Mouse (Mus musculus) yolk sac, embryonic 10.5 days (tissue): Measurements from ENCODE around the gene Col9a2.
"Not testable (repeated sequence)": the region's sequence is repeated elsewhere in the genome, so short reads cannot be mapped to it uniquely, and the experiment has no call there.

Source experiments
- DNase-seq: peaks from one replicate; pipeline ENCODE4 v3.0.0-alpha.2; 2017; ENCODE audit warnings: low spot score

The Col9a2 gene

DNA sequence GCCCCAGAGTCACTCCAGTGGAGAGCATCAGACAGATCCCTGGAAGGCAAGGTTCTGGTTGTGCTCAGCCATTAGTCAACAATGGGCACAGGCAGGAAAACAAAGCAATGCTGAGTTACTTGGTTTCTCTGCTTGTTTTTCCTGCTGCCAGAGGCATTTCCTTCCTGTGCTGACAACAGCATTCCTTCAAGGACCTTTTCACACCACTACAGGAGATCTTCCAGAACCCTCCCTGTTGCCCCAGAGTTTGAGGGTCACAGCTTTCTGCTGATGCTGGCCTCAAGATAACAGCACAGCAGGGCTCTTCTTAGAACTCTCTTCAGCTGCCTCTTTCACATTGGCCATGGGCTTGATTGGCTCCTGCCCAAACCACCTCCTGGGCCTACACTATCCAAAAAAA is 17.3 kb upstream of the Col9a2 start:
- peak; percentile 80 for DNase-seq

DNA sequence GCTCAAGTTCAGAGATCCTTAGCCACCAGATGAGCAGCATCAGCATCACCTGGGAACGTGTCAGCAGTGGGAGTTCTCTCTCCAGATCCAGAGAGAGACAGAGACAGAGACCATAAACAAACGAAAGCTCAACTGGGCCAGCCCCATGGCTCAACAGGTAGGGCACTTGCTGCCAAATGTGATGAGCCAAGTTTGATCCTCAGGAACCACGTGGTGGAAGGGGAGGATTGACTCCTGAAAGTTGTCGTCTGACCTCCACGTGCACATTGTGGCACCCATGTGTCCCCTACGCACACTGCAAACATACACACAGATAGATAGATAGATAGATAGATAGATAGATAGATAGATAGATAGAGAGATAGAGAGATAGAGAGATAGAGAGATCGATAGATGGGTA is 15.7 kb upstream of the Col9a2 start:
- no peak for DNase-seq

DNA sequence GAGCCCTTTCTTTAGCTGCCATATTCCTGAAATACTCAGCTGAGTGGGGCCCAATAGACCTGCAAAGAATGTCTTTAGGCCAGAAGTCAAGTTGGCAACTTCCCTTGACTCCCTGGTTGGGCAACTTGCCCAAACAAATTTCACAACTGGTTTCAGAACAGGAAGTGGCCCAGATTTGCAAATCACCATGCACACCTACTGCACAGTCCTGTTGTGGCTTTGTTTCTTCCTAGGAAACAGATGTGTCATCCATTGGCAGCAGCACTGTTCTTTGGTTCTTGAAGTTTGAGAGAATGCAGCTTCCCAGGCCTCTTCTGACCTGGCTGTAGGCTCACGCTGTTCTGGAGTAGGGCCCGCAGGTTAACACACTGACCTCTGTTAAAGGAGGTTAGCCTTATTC is 15.2 kb upstream of the Col9a2 start:
- no peak for DNase-seq

DNA sequence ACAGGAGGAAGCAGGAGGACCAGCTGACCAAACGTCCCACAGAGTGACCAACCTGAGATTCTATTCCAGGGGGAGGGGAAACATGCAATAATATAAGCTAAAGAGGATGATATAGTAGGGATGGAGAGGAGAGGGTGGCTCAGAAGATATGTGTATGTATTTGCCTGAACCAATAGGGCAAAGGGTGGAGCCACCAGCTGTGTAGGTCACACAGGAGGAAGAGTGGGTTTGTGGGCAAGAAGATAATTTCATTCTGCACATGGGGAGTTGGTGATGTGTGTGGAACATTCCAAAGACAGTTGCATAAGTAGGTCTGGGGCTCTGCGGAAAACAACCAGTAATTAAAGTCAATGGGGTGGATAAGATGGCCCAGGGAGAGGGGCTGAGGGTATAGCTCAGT is 13.5 kb upstream of the Col9a2 start:
- DNase-seq: no peak

DNA sequence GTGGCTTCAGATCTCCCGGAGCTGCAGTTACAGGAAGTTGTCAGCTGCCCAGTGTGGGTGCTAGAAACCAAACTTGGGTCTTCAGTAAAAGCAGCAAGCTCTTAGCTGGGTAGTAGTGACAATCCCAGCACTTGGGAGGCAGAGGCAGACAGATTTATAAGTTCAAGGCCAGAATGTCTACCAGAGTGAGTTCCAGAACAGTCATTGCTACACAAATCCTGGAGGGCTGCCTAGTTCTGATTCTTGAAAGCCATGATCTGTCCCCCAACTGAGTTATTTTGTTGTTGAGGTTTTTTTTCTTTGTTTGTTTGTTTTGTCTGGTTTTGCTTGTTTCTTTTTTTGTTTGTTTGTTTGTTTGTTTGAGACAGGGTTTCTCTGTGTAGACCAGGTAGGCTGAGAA is 11.0 kb upstream of the Col9a2 start:
- DNase-seq: no peak

DNA sequence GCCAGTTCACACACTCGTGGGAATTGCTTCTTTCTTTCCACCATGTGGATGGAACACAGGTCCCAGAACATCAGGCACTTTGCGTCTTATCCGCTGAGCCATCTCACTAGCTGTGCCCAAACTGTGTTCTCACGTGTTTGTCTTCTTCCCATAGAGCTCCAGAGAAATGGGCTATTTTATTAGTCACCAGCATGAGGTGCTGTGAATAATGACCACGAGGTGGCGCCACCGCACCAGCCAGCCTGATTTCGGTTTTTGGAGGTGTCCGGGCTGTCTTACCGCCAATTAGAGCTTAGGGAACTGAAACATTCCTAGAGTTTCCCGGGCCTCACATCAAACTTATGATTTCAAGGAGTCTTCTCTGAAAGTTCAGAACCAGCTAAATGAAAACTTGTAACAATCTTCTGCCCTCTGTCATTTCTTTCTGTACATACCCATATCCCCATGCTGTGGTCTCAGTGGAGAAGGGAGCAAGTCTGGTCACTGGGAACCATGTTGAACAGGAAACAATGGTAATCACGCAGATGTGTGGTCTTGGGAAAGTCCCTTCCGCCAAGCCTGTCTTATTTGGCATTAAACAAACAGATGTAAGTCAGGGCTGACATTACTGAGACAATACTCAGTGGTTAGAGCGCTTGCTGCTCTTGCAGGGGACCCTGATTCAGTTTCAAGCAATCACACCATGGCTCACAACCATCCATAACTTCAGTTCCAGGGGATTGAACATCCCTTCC is 10.4 kb upstream of the Col9a2 start:
- DNase-seq: no peak

DNA sequence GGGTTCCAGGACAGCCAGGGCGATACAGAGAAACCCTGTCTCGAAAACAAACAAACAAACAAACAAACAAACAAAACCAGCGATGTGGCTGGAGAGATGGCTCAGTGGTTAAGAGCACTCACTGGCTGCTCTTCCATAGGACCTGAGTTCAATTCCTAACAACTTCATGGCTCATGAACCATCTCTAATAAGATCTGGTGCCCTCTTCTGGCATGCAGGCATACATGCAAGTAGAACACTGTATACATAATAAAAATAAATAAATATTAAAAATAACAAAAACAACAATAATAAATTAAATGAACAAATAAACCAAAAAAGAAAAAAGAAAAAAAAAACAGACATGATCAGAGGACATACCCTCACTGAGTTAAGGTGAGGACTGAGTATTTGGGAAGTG is 9.6 kb upstream of the Col9a2 start:
- DNase-seq: no peak

DNA sequence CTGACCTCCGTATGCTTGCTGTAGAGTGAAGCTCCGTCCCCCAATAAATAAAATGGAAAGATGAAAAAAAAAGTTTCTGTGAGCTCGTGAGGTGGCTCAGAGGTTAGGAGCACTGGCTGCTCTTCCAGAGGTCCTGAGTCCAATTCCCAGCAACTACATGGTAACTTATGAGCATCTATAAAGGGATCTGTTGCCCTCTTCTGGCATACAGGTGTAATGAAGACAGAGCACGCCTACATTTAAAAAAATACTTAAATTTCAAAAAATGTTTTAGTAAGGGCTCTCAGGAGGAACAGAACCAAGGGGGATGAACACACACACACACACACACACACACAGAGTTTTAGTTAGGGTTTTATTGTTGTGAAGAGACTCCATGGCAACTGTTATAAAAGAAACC is 7.7 kb upstream of the Col9a2 start:
- no peak for DNase-seq

DNA sequence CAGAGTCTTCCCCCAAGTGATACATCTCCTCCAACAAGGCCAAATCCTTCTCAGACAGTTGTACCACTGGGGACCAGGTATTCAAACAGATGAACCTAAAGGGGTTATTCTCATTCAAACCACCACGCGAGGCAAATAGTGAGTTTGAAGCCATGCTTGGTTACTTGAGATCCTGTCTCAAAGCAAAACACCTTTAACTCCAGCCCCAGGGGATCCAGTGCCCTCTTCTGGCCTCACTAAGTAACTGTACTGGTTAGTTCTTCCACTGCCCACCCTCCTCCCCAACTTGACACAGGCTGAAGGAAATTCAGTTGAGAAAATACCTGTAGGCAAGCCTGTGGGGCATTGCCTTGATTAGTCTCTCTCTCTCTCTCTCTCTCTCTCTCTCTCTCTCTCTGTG is 6.2 kb upstream of the Col9a2 start:
- no peak for DNase-seq

DNA sequence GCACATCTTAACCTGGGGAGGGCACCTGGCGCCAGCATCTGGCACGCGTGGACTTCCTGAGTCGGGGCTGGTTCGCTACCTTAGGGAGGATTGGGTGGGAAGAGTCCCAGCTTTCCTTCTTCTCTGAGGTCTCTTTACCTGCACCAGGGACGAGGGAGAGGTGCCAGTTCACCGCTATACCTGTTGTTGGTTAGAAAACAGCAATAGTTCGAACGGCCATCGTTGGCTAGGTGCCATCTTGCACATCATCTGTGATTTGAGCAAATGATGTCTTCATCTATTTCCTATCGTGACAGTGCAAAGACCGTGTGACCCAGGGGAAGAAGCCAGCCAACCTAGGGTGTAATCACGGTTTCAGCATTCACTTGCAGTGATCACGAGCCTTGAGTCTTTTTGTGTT is 1.1 kb downstream of the Col9a2 start:
- no peak for DNase-seq

DNA sequence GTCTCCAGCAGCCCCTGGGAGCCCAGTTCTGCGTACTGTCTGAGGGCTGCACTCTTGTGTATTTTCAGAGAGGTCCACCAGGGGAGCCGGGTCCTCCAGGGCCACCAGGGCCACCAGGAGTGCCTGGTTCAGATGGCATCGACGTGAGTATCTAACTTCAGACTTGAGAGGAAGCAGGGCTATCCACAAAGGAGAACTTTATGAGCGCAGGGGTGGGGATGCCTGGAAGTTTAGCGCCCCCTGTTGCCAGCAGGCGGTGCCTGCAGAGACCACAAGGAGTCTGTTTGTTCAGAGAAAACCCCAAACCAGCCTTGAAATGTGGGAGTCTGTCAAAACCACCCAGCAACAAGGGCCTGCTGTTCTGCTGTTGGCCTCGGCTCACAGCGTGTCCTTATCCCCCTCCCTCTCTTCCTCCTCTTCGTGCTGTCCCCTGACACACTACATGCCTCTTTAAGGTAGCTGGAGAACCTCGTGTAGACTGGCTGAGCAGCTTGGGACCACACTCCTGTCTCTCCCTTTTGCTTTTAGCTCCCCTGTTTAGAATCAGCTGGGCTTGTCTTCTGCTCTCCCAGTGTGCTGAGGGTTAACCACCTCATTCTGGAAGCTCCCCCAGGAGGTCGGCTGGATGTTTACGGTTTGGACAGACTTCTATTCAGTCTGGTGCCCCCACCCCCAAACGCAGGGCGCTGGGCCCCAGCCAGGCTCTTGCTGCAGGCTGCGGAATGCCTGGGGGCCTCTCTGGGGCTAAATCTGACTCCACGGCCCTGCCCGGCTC is 1.9 kb downstream of the Col9a2 start:
- peak; percentile 60 for DNase-seq

DNA sequence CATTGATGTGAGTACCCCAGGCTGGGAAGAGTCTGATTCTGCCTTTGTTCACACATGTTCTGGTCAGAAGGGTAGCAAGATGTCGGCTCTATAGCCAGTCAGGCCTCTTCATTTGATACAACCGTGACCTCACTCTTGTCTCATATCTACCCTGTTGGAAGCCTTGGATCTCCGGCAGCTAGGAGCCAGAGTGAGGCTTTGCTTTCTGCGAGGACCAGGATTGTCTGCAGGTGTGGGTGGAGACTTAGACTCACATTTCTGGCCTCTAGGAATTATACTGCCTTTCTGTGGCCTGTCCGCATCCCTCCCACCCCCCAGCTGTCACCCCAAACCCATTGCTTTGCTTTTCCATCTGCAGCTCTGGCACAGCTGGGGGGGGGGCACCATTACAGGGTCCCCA is 3.3 kb downstream of the Col9a2 start:
- DNase-seq: no peak

DNA sequence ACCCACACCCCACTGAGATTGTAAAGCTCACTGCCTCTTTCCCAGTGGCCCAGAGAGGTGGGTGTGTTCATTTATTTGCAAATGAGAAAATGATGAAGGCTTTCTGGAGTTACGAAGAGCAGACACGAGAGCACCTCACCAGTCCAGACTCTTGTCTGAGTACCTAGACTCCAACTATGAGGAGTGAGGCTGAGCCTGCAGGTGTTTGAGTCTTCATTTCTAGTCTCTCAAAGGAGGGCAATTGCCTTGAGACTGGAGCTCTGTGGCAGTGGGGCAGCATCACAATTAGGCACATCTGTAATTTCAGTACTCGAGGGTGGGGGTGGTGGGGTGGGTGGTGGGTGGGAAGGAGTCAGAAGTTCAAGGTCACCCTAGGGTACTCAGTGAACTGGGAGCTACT is 3.8 kb downstream of the Col9a2 start:
- no peak for DNase-seq

DNA sequence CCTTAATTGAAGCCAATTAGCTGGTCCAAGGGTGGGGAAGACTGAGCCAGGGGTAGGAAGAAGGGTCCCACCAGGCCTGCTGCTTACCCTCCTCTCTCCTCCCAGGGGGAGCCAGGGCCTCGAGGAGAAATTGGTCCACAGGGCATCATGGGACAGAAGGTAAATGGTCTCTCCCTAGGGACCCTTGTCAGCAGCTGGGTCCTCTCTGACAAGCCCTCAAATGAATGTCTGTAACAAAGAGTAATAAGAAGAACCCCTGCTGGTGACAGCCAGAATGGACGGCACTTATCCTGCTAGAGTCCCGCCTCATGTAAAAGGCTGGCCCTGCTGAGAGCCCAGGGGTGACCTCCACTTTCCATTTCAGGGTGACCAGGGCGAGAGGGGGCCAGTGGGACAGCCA is 12.7 kb downstream of the Col9a2 start:
- DNase-seq: no peak

DNA sequence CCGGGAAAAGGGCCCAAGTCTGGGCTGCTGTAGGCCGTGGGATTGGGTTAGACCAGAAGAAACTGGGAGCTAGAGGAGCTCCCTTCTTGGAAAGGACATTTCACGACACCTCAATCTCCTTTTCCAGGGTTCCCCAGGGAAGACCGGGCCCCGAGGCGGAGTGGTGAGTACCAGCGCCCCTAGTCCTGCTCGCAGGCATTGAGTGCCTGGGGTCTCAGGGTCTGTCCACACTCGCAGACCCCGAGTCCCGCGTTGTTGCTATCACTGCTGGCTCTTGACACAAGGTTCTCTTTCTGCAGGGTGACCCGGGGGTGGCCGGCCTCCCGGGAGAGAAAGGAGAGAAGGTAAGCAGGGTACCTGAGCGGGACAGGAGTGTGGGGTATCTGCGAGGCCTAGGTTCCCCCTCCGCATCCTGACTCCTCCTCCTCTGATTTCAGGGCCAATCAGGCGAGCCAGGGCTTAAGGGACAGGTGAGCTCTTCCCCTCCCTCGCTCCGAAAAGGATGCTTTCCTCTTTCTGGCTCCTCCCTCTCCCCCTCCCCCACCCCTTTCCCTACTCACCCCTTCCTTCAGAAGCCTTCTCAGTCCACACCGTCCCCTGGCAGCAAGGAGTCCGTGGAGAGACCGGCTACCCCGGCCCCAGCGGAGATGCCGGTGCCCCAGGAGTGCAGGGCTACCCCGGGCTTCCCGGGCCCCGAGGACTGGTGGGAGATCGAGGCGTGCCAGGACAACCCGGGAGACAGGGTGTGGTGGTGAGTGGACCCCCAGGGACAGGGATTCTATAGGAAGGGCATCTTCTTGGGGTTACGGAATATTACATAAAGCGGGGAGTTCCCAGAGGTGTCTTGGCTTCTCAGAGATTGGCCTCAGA is 13.5 kb downstream of the Col9a2 start:
- no peak for DNase-seq

DNA sequence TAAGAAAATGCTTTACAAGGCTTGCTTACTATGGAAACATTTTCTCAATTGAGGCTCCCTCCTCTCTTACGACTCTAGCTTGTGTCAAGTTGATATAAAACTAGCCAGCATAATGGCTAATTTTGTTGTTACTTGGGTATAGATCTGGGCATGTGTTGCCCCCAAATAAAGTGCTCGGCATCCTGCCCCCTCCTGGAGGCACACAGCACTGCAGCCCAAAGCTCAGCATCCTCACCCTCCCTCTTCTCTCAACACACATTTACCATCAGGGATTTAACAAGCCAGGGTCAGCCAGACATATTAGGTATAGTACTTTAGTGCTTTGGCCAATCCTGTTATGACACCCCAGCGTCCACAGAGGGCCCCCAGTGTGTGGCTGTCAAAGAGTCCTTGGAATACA is 17.2 kb downstream of the Col9a2 start:
- DNase-seq: no peak

DNA sequence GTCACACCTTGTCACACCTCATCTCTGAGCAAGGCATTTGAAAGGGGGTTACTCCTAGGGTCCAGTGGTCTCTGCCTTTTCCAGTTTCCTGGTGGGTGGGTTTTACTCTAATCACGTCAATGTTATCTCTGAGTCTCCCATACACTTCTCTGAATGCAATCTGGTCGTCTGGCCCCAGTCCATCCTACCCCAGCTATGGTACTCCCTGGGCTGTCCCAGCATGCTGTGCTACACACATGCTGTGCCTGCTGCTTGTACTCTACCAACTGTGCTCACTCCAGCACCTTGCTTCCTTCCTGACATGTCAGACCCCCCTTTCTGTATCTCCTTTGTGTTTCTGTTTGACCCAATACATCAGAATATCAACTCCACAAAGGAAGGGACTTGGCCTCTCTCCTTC is 17.8 kb downstream of the Col9a2 start:
- no peak for DNase-seq

DNA sequence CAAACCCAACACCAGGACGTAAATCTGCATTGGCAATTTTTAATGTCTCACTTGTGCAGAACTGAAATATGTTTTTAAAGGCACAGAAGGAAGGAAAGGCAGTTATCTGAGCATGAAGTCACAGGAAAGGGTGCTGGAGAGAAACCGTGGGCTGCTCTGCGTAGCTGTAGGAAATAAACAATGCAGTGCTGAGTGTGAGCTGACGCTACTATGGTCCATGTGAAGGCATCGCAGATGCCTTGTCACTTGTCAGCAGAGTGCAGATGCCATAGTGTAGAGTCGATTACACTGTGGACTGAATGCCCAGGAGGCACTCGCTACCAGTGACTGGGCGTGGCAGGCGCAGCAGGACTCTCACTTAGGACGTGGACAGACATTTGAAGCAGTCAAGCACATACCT is 20.0 kb downstream of the Col9a2 start:
- DNase-seq: not testable (repeated sequence)

DNA sequence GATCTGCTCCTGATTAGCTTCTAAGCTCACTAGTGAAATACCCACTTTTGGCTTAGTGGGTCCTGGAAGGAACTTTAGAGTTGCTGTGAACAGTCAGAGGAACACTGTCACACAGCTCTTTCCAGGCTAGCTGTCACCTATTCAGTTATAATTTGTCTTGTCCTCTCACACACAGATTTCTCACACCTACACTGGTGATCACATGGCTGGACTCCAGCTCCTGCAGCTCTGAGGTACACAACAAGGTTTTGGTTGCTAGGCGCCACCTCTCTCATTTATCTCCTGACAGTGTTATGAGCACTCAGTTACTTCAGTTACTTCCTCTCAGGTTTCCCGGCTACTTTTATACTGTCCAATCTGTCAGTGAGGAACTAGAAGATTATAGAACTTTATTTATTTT is 26.2 kb downstream of the Col9a2 start:
- DNase-seq: no peak

DNA sequence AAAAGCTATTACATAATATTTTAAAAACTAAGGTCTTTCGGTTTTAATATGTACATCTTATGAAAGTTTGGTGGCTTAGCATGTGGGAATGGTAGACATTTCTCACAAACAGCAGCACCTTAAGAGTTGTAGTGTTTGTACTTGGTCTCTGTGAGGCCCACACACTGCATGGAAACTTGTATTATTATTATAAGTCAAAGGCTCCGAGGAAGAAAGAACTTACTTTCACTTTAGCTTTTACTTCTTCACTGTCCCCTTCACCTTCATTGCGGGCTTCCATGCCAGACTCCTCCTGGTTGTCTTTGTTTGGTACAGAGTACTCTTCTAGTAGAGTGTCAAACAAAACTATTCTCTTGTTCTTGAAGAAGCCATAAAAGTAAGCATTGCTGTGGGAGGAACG is 35.1 kb downstream of the Col9a2 start:
- no peak for DNase-seq

DNA sequence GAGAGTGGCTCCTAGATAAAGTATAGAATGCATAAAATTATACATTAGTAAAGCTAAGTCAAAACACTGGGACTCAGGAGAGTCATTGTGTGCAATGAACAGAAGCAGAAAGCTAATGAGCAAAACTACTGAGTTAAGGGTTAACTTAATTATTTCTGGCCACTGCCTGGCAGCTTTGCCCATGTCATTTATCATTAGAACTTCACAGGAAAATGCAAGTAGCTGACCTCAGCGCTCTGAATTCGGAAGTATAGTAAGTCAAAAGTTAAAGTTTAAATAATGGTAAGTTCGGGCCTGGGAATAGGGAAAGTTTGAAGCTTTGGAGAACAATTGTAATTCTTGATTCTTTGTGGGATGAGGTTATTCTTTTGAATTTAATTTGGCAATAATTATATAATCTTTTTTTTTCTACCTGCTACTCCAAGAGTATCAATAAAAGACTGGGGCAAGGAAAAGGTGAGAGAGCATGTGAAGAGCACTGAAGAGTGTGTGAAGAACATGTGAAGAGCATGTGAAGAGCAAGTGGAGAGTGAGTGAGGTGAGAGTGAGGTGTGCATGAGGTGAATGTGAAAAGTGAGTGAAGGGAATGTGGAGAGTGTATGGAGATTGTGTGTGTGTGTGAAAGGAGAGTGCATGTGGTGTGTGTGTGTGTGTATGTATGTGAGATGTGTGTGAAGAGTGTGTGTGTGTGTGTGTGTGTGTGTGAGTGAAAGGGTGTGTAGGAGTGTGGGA is 38.9 kb downstream of the Col9a2 start:
- DNase-seq: no peak

DNA sequence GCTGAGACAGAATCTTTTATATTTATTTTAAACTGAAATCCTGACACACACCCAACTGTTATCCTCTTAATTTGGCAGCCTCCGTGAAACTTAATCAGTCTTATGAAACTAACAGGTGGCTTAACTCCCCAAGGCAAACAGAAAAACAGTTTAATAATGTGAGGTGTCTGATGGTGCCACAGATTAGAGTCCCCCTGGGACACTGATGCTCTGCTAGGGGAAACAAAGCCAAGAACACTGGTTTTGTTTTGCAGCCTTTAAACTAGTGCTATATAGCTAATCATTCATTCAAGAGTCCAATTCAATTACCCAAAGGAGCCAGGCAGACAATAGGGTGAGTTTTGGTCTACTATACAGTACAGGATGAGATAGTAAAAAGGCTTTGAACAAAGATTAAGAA is 41.2 kb downstream of the Col9a2 start:
- DNase-seq: no peak
